Mouse (Mus musculus) lung, embryonic 15.5 days (tissue): ENCODE data around the gene Myo15. TPM values are rescaled to one million over a fixed set of nuclear protein-coding genes. Genes with fewer than 3 reads are reported as not detected.

Experiments
- ATAC-seq: fragments of 200-750 bp; cut with Nextera tagmentation; 2 replicates; pipeline ENCODE4 v1.8.0; 2017; ENCODE audit warnings: moderate number of reproducible peaks, borderline replicate concordance; ENCODE audit not compliant: low FRiP score, low TSS enrichment; ENCODE audit errors: extremely low read depth
- H3K27ac ChIP-seq: fragments of 300-500 bp; sonication (generic); 2 replicates; pipeline ENCODE4 v1.5.1; 2015; ENCODE audit warnings: moderate library complexity, mild to moderate bottlenecking, inconsistent platforms
- H3K27me3 ChIP-seq: fragments of 300-500 bp; sonication (generic); 2 replicates; pipeline ENCODE4 v1.6.1; 2015; ENCODE audit warnings: inconsistent platforms
- H3K36me3 ChIP-seq: fragments of 300-500 bp; sonication (generic); 2 replicates; pipeline ENCODE4 v1.6.1; 2015; ENCODE audit warnings: inconsistent platforms
- H3K4me1 ChIP-seq: fragments of 300-500 bp; sonication (generic); 2 replicates; pipeline ENCODE4 v1.6.1; 2015; ENCODE audit warnings: inconsistent platforms
- H3K4me2 ChIP-seq: fragments of 300-500 bp; sonication (generic); 2 replicates; pipeline ENCODE4 v1.6.1; 2015; ENCODE audit warnings: inconsistent platforms, mild to moderate bottlenecking, moderate library complexity
- H3K4me3 ChIP-seq: fragments of 300-500 bp; sonication (generic); 2 replicates; pipeline ENCODE4 v1.5.1; 2015; ENCODE audit warnings: mild to moderate bottlenecking, inconsistent platforms
- H3K9ac ChIP-seq: fragments of 300-500 bp; sonication (generic); 2 replicates; pipeline ENCODE4 v1.6.1; 2015; ENCODE audit warnings: inconsistent platforms
- H3K9me3 ChIP-seq: fragments of 300-500 bp; sonication (generic); 2 replicates; pipeline ENCODE4 v1.6.1; 2016; ENCODE audit warnings: inconsistent platforms
- WGBS: fragments of 180-500 bp; shearing (Covaris S2); methylation state at CpG from one replicate; pipeline ENCODE4 v1.1.7; 2015; 5-methylcytosine and 5-hydroxymethylcytosine counted together
- polyA plus RNA-seq: library from polyadenylated mRNA; unstranded; fragments of >200 nt; fragmentation: Nextera tagmentation; extraction: Ambion mirVana; gene quantifications from 2 replicates; pipeline ENCODE4 v1.2.1, GENCODE M21; 2015

The Myo15 gene
- polyA plus RNA-seq, 1 experiment from 2014 or later: 0.09 TPM

- Histone ChIP-seq H3K27ac (peak within 1 kb of the TSS; percentile 52), H3K27me3 (no peaks in the 10 kb centered on the region), H3K4me3 (peak within 1 kb of the TSS; percentile 65), H3K9ac (peak within 1 kb of the TSS; percentile 69), H3K9me3 (no peaks in the 10 kb centered on the region), H3K4me1 (peaks cover 18% of the 10 kb centered on the region), H3K36me3 (peaks cover 31% of the 10 kb centered on the region), H3K4me2 (peak within 1 kb of the TSS; percentile 81)
- WGBS: 3% methylated on average over 27 of the region's 27 CpGs
- ATAC-seq: peak; percentile 87; the same call in 1 of the 2 replicates
These were observed 14.9 kb upstream of the Myo15 start, which contains the start of gene Drg2 for GRCm38 (mm10) chr11:60454080-60454744. Gene Drg2 (plus strand): TSS chr11:60454591.

GRCm38 (mm10) chr11:60454745-60455087 lies 14.4 kb upstream of the Myo15 start:
- ATAC-seq: peak; percentile 24; the same call in 1 of the 2 replicates
- peak overlapping the region; percentile 52 for H3K27ac ChIP-seq
- H3K4me1 ChIP-seq: peaks cover 18% of the 10 kb centered on the region
- H3K9ac ChIP-seq: peak overlapping the region; percentile 69
- H3K9me3 ChIP-seq: no peaks in the 10 kb centered on the region
- no peaks in the 10 kb centered on the region for H3K27me3 ChIP-seq
- 0% methylated on average over 17 of the region's 17 CpGs for WGBS
- peak overlapping the region; percentile 65 for H3K4me3 ChIP-seq
- peak overlapping the region; percentile 81 for H3K4me2 ChIP-seq
- peaks cover 37% of the 10 kb centered on the region for H3K36me3 ChIP-seq

- H3K4me1 ChIP-seq: peaks cover 18% of the 10 kb centered on the region
- no peak overlapping the region for H3K4me3 ChIP-seq
- no peaks in the 10 kb centered on the region for H3K27me3 ChIP-seq
- no peaks in the 10 kb centered on the region for H3K9me3 ChIP-seq
- H3K9ac ChIP-seq: no peak overlapping the region
- no peak for ATAC-seq
- H3K36me3 ChIP-seq: peaks cover 69% of the 10 kb centered on the region
- no peak overlapping the region for H3K27ac ChIP-seq
- H3K4me2 ChIP-seq: no peak overlapping the region
- 90% methylated on average over 1 of the region's 1 CpGs for WGBS
These were observed 11.2 kb upstream of the Myo15 start for GRCm38 (mm10) chr11:60457973-60458372.

- H3K9ac ChIP-seq: no peak overlapping the region
- ATAC-seq: no peak
- H3K9me3 ChIP-seq: no peaks in the 10 kb centered on the region
- no peaks in the 10 kb centered on the region for H3K4me1 ChIP-seq
- 88% methylated on average over 2 of the region's 2 CpGs for WGBS
- H3K4me3 ChIP-seq: no peak overlapping the region
- H3K27ac ChIP-seq: no peak overlapping the region
- H3K4me2 ChIP-seq: no peak overlapping the region
- H3K27me3 ChIP-seq: no peaks in the 10 kb centered on the region
- peaks cover 90% of the 10 kb centered on the region for H3K36me3 ChIP-seq
These were observed 3.2 kb upstream of the Myo15 start for GRCm38 (mm10) chr11:60465943-60466380.

- peaks cover 42% of the 10 kb centered on the region for H3K36me3 ChIP-seq
- H3K4me2 ChIP-seq: no peak overlapping the region
- H3K9me3 ChIP-seq: no peaks in the 10 kb centered on the region
- no peak for ATAC-seq
- 81% methylated on average over 9 of the region's 9 CpGs for WGBS
- H3K27ac ChIP-seq: no peak overlapping the region
- no peaks in the 10 kb centered on the region for H3K4me1 ChIP-seq
- no peak overlapping the region for H3K4me3 ChIP-seq
- no peak overlapping the region for H3K9ac ChIP-seq
- no peaks in the 10 kb centered on the region for H3K27me3 ChIP-seq
These were observed 1.6 kb downstream of the Myo15 start for GRCm38 (mm10) chr11:60470743-60471142.

GRCm38 (mm10) chr11:60474534-60474933 lies 5.4 kb downstream of the Myo15 start:
- Histone ChIP-seq H3K9ac (no peak overlapping the region), H3K9me3 (no peaks in the 10 kb centered on the region), H3K27ac (no peak overlapping the region), H3K4me3 (no peak overlapping the region), H3K36me3 (peaks cover 8% of the 10 kb centered on the region; the same call in 1 of the 2 replicates), H3K27me3 (no peaks in the 10 kb centered on the region), H3K4me2 (no peak overlapping the region), H3K4me1 (no peaks in the 10 kb centered on the region)
- ATAC-seq: no peak
- WGBS: 74% methylated on average over 5 of the region's 5 CpGs

- no peak overlapping the region for H3K27ac ChIP-seq
- no peak overlapping the region for H3K4me2 ChIP-seq
- ATAC-seq: no peak
- no peaks in the 10 kb centered on the region for H3K9me3 ChIP-seq
- H3K36me3 ChIP-seq: no peaks in the 10 kb centered on the region
- H3K9ac ChIP-seq: no peak overlapping the region
- no peak overlapping the region for H3K4me3 ChIP-seq
- H3K4me1 ChIP-seq: no peaks in the 10 kb centered on the region
- no peaks in the 10 kb centered on the region for H3K27me3 ChIP-seq
- 80% methylated on average over 5 of the region's 5 CpGs for WGBS
These were observed 6.7 kb downstream of the Myo15 start for GRCm38 (mm10) chr11:60475668-60476362.

- H3K4me1 ChIP-seq: no peaks in the 10 kb centered on the region
- no peak overlapping the region for H3K9ac ChIP-seq
- H3K4me3 ChIP-seq: peak overlapping the region; percentile 16
- H3K4me2 ChIP-seq: peak overlapping the region; percentile 49
- ATAC-seq: peak; percentile 56; the same call in 1 of the 2 replicates
- H3K27ac ChIP-seq: no peak overlapping the region
- H3K36me3 ChIP-seq: no peaks in the 10 kb centered on the region
- H3K9me3 ChIP-seq: no peaks in the 10 kb centered on the region
- 16% methylated on average over 17 of the region's 17 CpGs for WGBS
- H3K27me3 ChIP-seq: no peaks in the 10 kb centered on the region
These were observed 9.0 kb downstream of the Myo15 start for GRCm38 (mm10) chr11:60478121-60478520.

GRCm38 (mm10) chr11:60486267-60486666 lies 17.1 kb downstream of the Myo15 start:
- no peak for ATAC-seq
- Histone ChIP-seq H3K9me3 (no peaks in the 10 kb centered on the region), H3K4me2 (no peak overlapping the region), H3K27me3 (no peaks in the 10 kb centered on the region), H3K9ac (no peak overlapping the region), H3K4me1 (no peaks in the 10 kb centered on the region), H3K36me3 (no peaks in the 10 kb centered on the region), H3K27ac (no peak overlapping the region), H3K4me3 (no peak overlapping the region)
- 57% methylated on average over 3 of the region's 3 CpGs for WGBS

- 82% methylated on average over 5 of the region's 5 CpGs for WGBS
- Histone ChIP-seq H3K36me3 (no peaks in the 10 kb centered on the region), H3K4me2 (no peak overlapping the region), H3K9me3 (no peaks in the 10 kb centered on the region), H3K27ac (no peak overlapping the region), H3K4me1 (0 out of 2 replicates have a peak, but pooled peaks cover 5% of the 10 kb centered on the region), H3K27me3 (peaks cover 7% of the 10 kb centered on the region; the same call in 1 of the 2 replicates), H3K9ac (no peak overlapping the region), H3K4me3 (no peak overlapping the region)
- ATAC-seq: no peak
These were observed 23.6 kb downstream of the Myo15 start for GRCm38 (mm10) chr11:60492726-60493125.

- peaks cover 7% of the 10 kb centered on the region; the same call in 1 of the 2 replicates for H3K27me3 ChIP-seq
- no peak for ATAC-seq
- no peak overlapping the region for H3K9ac ChIP-seq
- 58% methylated on average over 2 of the region's 2 CpGs for WGBS
- no peaks in the 10 kb centered on the region for H3K36me3 ChIP-seq
- H3K4me3 ChIP-seq: no peak overlapping the region
- H3K27ac ChIP-seq: no peak overlapping the region
- H3K4me1 ChIP-seq: 0 out of 2 replicates have a peak, but pooled peaks cover 5% of the 10 kb centered on the region
- H3K9me3 ChIP-seq: no peaks in the 10 kb centered on the region
- H3K4me2 ChIP-seq: no peak overlapping the region
These were observed 26.6 kb downstream of the Myo15 start for GRCm38 (mm10) chr11:60495692-60496091.

- no peaks in the 10 kb centered on the region for H3K36me3 ChIP-seq
- no peak overlapping the region for H3K4me2 ChIP-seq
- H3K27ac ChIP-seq: no peak overlapping the region
- 75% methylated on average over 13 of the region's 13 CpGs for WGBS
- H3K9ac ChIP-seq: no peak overlapping the region
- H3K4me1 ChIP-seq: peaks cover 6% of the 10 kb centered on the region
- no peaks in the 10 kb centered on the region for H3K9me3 ChIP-seq
- no peak overlapping the region for H3K4me3 ChIP-seq
- H3K27me3 ChIP-seq: peaks cover 25% of the 10 kb centered on the region; the same call in 1 of the 2 replicates
- ATAC-seq: no peak
These were observed 38.1 kb downstream of the Myo15 start for GRCm38 (mm10) chr11:60507281-60507680.
